Mouse (Mus musculus) layer of hippocampus, adult 11-12 months (tissue): ENCODE data around the gene Cdhr4.

Source experiments
- DNase-seq: peaks from one replicate; pipeline ENCODE4 v3.0.0; 2022; ENCODE audit warnings: low spot score

The Cdhr4 gene

GRCm38 (mm10) chr9:107992197-107992596, at the start of gene Cdhr4:
Gene Cdhr4 (plus strand): TSS chr9:107992497.
- DNase-seq = no peak

- DNase-seq = peak; percentile 43
Observed at GRCm38 (mm10) chr9:107947241-107948194, 44.8 kb upstream of the Cdhr4 start.

GRCm38 (mm10) chr9:107949184-107949921, 42.9 kb upstream of the Cdhr4 start:
- no peak for DNase-seq

GRCm38 (mm10) chr9:107949922-107950235, 42.4 kb upstream of the Cdhr4 start, which contains the start of gene Traip:
Gene Traip (plus strand): TSS chr9:107950136.
- no peak for DNase-seq

GRCm38 (mm10) chr9:107950460-107951355, 41.6 kb upstream of the Cdhr4 start:
- DNase-seq = peak; percentile 92

- no peak for DNase-seq
Observed at GRCm38 (mm10) chr9:107955613-107956289, 36.5 kb upstream of the Cdhr4 start.

- no peak for DNase-seq
Observed at GRCm38 (mm10) chr9:107957141-107957540, 35.2 kb upstream of the Cdhr4 start.

- DNase-seq = no peak
Observed at GRCm38 (mm10) chr9:107959896-107960295, 32.4 kb upstream of the Cdhr4 start.

- DNase-seq = no peak
Observed at GRCm38 (mm10) chr9:107960928-107961327, 31.4 kb upstream of the Cdhr4 start.

- peak; percentile 85 for DNase-seq
Observed at GRCm38 (mm10) chr9:107961351-107961762, 30.9 kb upstream of the Cdhr4 start.

GRCm38 (mm10) chr9:107961881-107962280, 30.4 kb upstream of the Cdhr4 start:
- DNase-seq = peak; percentile 80

- no peak for DNase-seq
Observed at GRCm38 (mm10) chr9:107962916-107963315, 29.4 kb upstream of the Cdhr4 start.

GRCm38 (mm10) chr9:107963700-107964099, 28.6 kb upstream of the Cdhr4 start:
- peak; percentile 84 for DNase-seq

- DNase-seq = no peak
Observed at GRCm38 (mm10) chr9:107964681-107965080, 27.6 kb upstream of the Cdhr4 start.

GRCm38 (mm10) chr9:107966676-107967075, 25.6 kb upstream of the Cdhr4 start:
- DNase-seq = no peak

- no peak for DNase-seq
Observed at GRCm38 (mm10) chr9:107967437-107967836, 24.9 kb upstream of the Cdhr4 start.

- no peak for DNase-seq
Observed at GRCm38 (mm10) chr9:107968531-107968930, 23.8 kb upstream of the Cdhr4 start.

- DNase-seq = no peak
Observed at GRCm38 (mm10) chr9:107970311-107970710, 22.0 kb upstream of the Cdhr4 start.

- no peak for DNase-seq
Observed at GRCm38 (mm10) chr9:107971690-107972541, 20.4 kb upstream of the Cdhr4 start.

- no peak for DNase-seq
Observed at GRCm38 (mm10) chr9:107974491-107975171, 17.7 kb upstream of the Cdhr4 start.
